ENCODE assay signal across 29 mouse cellular contexts in the genomic region with DNA sequence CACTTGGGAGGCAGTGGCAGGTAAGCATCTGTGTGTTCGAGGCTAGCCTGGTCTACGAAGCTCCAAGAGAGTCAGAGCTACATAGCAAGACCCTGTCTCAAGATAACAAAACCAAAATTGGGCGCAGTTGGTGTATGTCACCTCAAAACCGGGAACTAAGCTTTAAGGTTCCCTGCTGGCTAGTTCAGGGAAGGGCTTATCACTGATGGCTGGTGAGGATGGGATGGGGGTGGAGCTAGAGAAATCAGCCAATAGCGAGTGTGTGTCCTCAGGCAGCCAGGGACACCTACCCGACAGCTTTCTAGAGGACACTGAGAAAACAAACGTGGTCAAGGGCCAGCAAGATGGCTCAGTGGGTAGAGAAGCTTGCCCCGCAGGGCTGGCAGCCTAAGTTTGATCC. TPM values are rescaled to one million over a fixed set of nuclear protein-coding genes. Genes with fewer than 3 reads are reported as not detected.
DNase-seq lines count a peak whose midpoint lies in the region; TF ChIP-seq lines count a peak whose summit lies in the region.
"Had no signal": no experiment of that assay in that cellular context is flagged by ENCODE, and none has a peak within 500 bp of the region (broad histone marks: within the 10 kb centered on the region; RNA-seq: fewer than 3 reads in every experiment).

No protein-coding gene starts in this region.

- no peaks in the 10 kb centered on the region for H3K36me3 ChIP-seq in MEL (ENCODE audit: control insufficient read depth in 1 of 2, insufficient read depth in 2 of 2, low read length in 2 of 2)
- H3K36me3 ChIP-seq: G1E had no signal

- DNase-seq in ovary, postnatal 36 days (ENCODE audit: low spot score): peak; percentile 1
- no peak for DNase-seq in ovary, adult 18-20 months (ENCODE audit: low spot score)
- DNase-seq in MEL (ENCODE audit: low read depth, low spot score) (peak; percentile 42), MEL-GATA-1-ER (ENCODE audit: extremely low read depth, low read depth) (peak; percentile 64), R1 (ENCODE audit: low read depth, low spot score) (peak; percentile 65)
- no peak for DNase-seq in gastrocnemius, adult 8-10 months (ENCODE audit: low spot score in 2 of 2)
- no peak for DNase-seq in adrenal gland, postnatal 25 days
- DNase-seq in urinary bladder, postnatal 4 days (ENCODE audit: low spot score in 2 of 2): no peak
- DNase-seq: adrenal gland, adult 2 months; adrenal gland, adult 8-10 months; adrenal gland, postnatal 10 days; adrenal gland, postnatal 14 days; adrenal gland, postnatal 36 days; B cell, adult 2 months; cerebellum, adult 11 months; cerebellum, adult 11-12 months; cerebellum, adult 18-20 months; cerebellum, adult 2 months; cerebellum, adult 8-10 months; cerebellum, adult 9-10 months had no signal

- H3K27ac ChIP-seq in MEL (ENCODE audit: control insufficient read depth, low read depth, low read length): no peak overlapping the region

- no peak overlapping the region for H3K4me3 ChIP-seq in MEL (ENCODE audit: control insufficient read depth in 1 of 2, insufficient read depth in 1 of 2, low read depth in 2 of 2, low read length in 2 of 2)

- no peaks in the 10 kb centered on the region; a peak in 2 of 4 replicates for H3K27me3 ChIP-seq in MEL (ENCODE audit: control insufficient read depth in 1 of 2, insufficient read depth in 2 of 2, low read length in 2 of 2)
- H3K27me3 ChIP-seq: CH12.LX, Patski had no signal

- H3K9me3 ChIP-seq in MEL (replicated peaks; ENCODE audit: insufficient read depth, low read length): no peaks in the 10 kb centered on the region

- no peak for TF ChIP-seq POLR2A in MEL (IDR thresholded peaks at IDR 0.05; ENCODE audit: control insufficient read depth in 1 of 2, insufficient read depth in 1 of 2, low read depth in 1 of 2, low read length in 2 of 2, poor library complexity in 1 of 2)

- H3K4me1 ChIP-seq in MEL (ENCODE audit: control insufficient read depth in 1 of 2, insufficient read depth in 2 of 2, low read length in 2 of 2): peaks cover 0 to 6% of the 10 kb centered on the region in 2 experiments; a peak in 1 of 4 replicates

- H3K9ac ChIP-seq in MEL (ENCODE audit: control insufficient read depth, low read depth, low read length, poor library complexity, severe bottlenecking): no peak overlapping the region

- no peak for TF ChIP-seq RAD21 in MEL (IDR thresholded peaks at IDR 0.05; ENCODE audit: low read depth, low read length)

- TF ChIP-seq CTCF in MEL (IDR thresholded peaks at IDR 0.05 in 2 of 3, conservative IDR thresholded peaks at IDR 0.05 in 1 of 3; ENCODE audit: control insufficient read depth in 1 of 3, insufficient read depth in 1 of 3, low read depth in 2 of 3, low read length in 3 of 3, poor library complexity in 1 of 3, severe bottlenecking in 1 of 3): no peak

- H3K79me2 ChIP-seq in MEL (ENCODE audit: control insufficient read depth, insufficient read depth, low read length, poor library complexity): no peaks in the 10 kb centered on the region

- TF ChIP-seq EP300 in MEL (IDR thresholded peaks at IDR 0.05; ENCODE audit: low read depth in 1 of 2, low read length in 2 of 2): no peak

TF ChIP-seq in MEL, 35 proteins besides CTCF, POLR2A, EP300 and RAD21:
- TF ChIP-seq JUND (IDR thresholded peaks at IDR 0.05; ENCODE audit: low read depth, low read length) (no peak), UBTF (IDR thresholded peaks at IDR 0.05; ENCODE audit: borderline replicate concordance, insufficient read depth, low read depth, low read length) (no peak), TCF12 (IDR thresholded peaks at IDR 0.05; ENCODE audit: low read depth, low read length) (no peak), MYB (IDR thresholded peaks at IDR 0.05; ENCODE audit: low read depth, low read length) (no peak), POLR2AphosphoS5 (IDR thresholded peaks at IDR 0.05; ENCODE audit: borderline replicate concordance, low read depth, low read length) (no peak), GABPA (IDR thresholded peaks at IDR 0.05; ENCODE audit: low read depth, low read length) (no peak), GATA1 (IDR thresholded peaks at IDR 0.05; ENCODE audit: low read depth, low read length) (no peak), MAFK (IDR thresholded peaks at IDR 0.05; ENCODE audit: borderline replicate concordance, low read depth, low read length) (no peak), USF1 (IDR thresholded peaks at IDR 0.05; ENCODE audit: low read depth, low read length) (no peak), MEF2A (IDR thresholded peaks at IDR 0.05; ENCODE audit: extremely low read depth, insufficient replicate concordance, low read depth, low read length, poor library complexity, severe bottlenecking) (no peak), MXI1 (IDR thresholded peaks at IDR 0.05; ENCODE audit: low read depth, low read length) (no peak), BHLHE40 (IDR thresholded peaks at IDR 0.05; ENCODE audit: borderline replicate concordance, low read depth, low read length) (no peak)
TF ChIP-seq in MEL: peak in this region for 0.

RNA-seq across cellular contexts. Expression of gene Cdsn, which starts 6.3 kb away (rescaled TPM):
- total RNA-seq in MEL (2012; rRNA removed): 0.08 and 0.23 TPM in 2 replicates
- under 1 TPM in 1 of 2 experiments, not detected in 1; 0.79 TPM for polyA plus RNA-seq in MEL (2012; ENCODE audit: insufficient read depth in 1 of 2, insufficient read length in 2 of 2, low read depth in 1 of 2, low replicate concordance in 2 of 2, missing spikeins in 1 of 2)
- 1 to 10 TPM in 1 of 4 experiments, under 1 TPM in 1, not detected in 2; 0.29 to 1.1 TPM for total RNA-seq in gastrocnemius, adult 8-10 months (2022)
- 0.43 TPM in 2 replicates for total RNA-seq in adrenal gland, postnatal 25 days (2021)
- total RNA-seq: G1E had no signal
- polyA plus RNA-seq: activated CD4-positive, CD25-positive, alpha-beta regulatory T cell, adult 4 months; CD4-positive, CD25-positive, alpha-beta regulatory T cell, adult 4 months; G1E had no signal

RNA-seq across cellular contexts. Expression of gene 2300002M23Rik, which starts 9.0 kb away (rescaled TPM):
- total RNA-seq in MEL (2012; rRNA removed): not detected in 2 replicates
- not detected for polyA plus RNA-seq in MEL (2012; ENCODE audit: insufficient read depth in 1 of 2, insufficient read length in 2 of 2, low read depth in 1 of 2, low replicate concordance in 2 of 2, missing spikeins in 1 of 2)
- total RNA-seq in gastrocnemius, adult 8-10 months (2022): not detected
- not detected in 2 replicates for total RNA-seq in adrenal gland, postnatal 25 days (2021)
- total RNA-seq: adrenal gland, adult 18-20 months; adrenal gland, adult 2 months; adrenal gland, adult 8-10 months; adrenal gland, postnatal 10 days; adrenal gland, postnatal 14 days; adrenal gland, postnatal 36 days; adrenal gland, postnatal 4 days; CH12.LX had no signal
- polyA plus RNA-seq: activated CD4-positive, CD25-positive, alpha-beta regulatory T cell, adult 4 months; adrenal gland, adult 2 months; brain, embryonic 14.5 days; C2C12; CD4-positive, CD25-positive, alpha-beta regulatory T cell, adult 4 months; cerebellum, adult 2 months; G1E; Patski had no signal

RNA-seq across cellular contexts. Expression of gene Psors1c2, which starts 25.2 kb away (rescaled TPM):
- total RNA-seq in MEL (2012; rRNA removed): 0.20 and 0.27 TPM in 2 replicates
- polyA plus RNA-seq in MEL (2012; ENCODE audit: insufficient read depth in 1 of 2, insufficient read length in 2 of 2, low read depth in 1 of 2, low replicate concordance in 2 of 2, missing spikeins in 1 of 2): 1 to 10 TPM in 1 of 2 experiments, not detected in 1; 1.3 TPM
- total RNA-seq in gastrocnemius, adult 8-10 months (2022): not detected
- total RNA-seq in adrenal gland, postnatal 25 days (2021): not detected in 2 replicates
- total RNA-seq: adrenal gland, adult 18-20 months; adrenal gland, adult 2 months; adrenal gland, adult 8-10 months; adrenal gland, postnatal 10 days; adrenal gland, postnatal 14 days; adrenal gland, postnatal 36 days; CH12.LX had no signal
- polyA plus RNA-seq: activated CD4-positive, CD25-positive, alpha-beta regulatory T cell, adult 4 months; adrenal gland, adult 2 months; cerebellum, adult 2 months had no signal

RNA-seq across cellular contexts. Expression of gene Cchcr1, which starts 41.3 kb away (rescaled TPM):
- 11.6 and 14.3 TPM in 2 replicates for total RNA-seq in MEL (2012; rRNA removed)
- polyA plus RNA-seq in MEL (2012; ENCODE audit: insufficient read depth in 1 of 2, insufficient read length in 2 of 2, low read depth in 1 of 2, low replicate concordance in 2 of 2, missing spikeins in 1 of 2): 10 to 100 TPM in 1 of 2 experiments, not detected in 1; 21.7 TPM
- 1 to 10 TPM in 3 of 4 experiments, under 1 TPM in 1; 0.82 to 1.3 (median 1.1) TPM for total RNA-seq in gastrocnemius, adult 8-10 months (2022)
- 15.7 and 16.6 TPM in 2 replicates for total RNA-seq in adrenal gland, postnatal 25 days (2021)

RNA-seq across cellular contexts. Expression of gene Tcf19, which starts 41.6 kb away (rescaled TPM):
- 16.6 and 20.3 TPM in 2 replicates for total RNA-seq in MEL (2012; rRNA removed)
- polyA plus RNA-seq in MEL (2012; ENCODE audit: insufficient read depth in 1 of 2, insufficient read length in 2 of 2, low read depth in 1 of 2, low replicate concordance in 2 of 2, missing spikeins in 1 of 2): 10 to 100 TPM in 1 of 2 experiments, not detected in 1; 25.7 TPM
- under 1 TPM; 0.32 to 0.67 (median 0.51) TPM for total RNA-seq in gastrocnemius, adult 8-10 months (2022)
- total RNA-seq in adrenal gland, postnatal 25 days (2021): 16.0 and 21.2 TPM in 2 replicates

Comparison
In these comparisons a context has a peak if more than half of its experiments do, and no peak if none do; other contexts are left out.
1. DNase-seq: peak in ovary, postnatal 36 days (single experiment), MEL (single experiment), MEL-GATA-1-ER (single experiment) and R1 (single experiment); none in ovary, adult 18-20 months (single experiment), gastrocnemius, adult 8-10 months (0 of 2), adrenal gland, postnatal 25 days (single experiment) and urinary bladder, postnatal 4 days (0 of 2).